Mouse (Mus musculus) bone marrow macrophage, adult 2 months (primary cell): ENCODE data around the gene Kcnk5.

Source experiments
- CTCF ChIP-seq: IDR thresholded peaks from 2 replicates; pipeline ENCODE4 v1.5.1; 2012; ENCODE audit warnings: low read depth, mild to moderate bottlenecking, low read length, moderate library complexity
- POLR2A ChIP-seq: IDR thresholded peaks from 2 replicates; pipeline ENCODE4 v1.6.1; 2012; ENCODE audit warnings: mild to moderate bottlenecking, low read depth, low read length, borderline replicate concordance

GRCm38 (mm10) chr14:20138484-20139355, 42.9 kb downstream of the Kcnk5 start, which contains the start of gene Saysd1:
- no peak for TF ChIP-seq POLR2A
- TF ChIP-seq CTCF: no peak
